Mouse (Mus musculus) cerebellum, adult 11-12 months (tissue): ENCODE measurements around the gene Pou2f3.
"Not testable (repeated sequence)": the region's sequence is repeated elsewhere in the genome, so short reads cannot be mapped to it uniquely, and the experiment has no call there.

ENCODE experiments used
- DNase-seq: peaks from one replicate; pipeline ENCODE4 v3.0.0; 2022

Pou2f3 gene

DNA sequence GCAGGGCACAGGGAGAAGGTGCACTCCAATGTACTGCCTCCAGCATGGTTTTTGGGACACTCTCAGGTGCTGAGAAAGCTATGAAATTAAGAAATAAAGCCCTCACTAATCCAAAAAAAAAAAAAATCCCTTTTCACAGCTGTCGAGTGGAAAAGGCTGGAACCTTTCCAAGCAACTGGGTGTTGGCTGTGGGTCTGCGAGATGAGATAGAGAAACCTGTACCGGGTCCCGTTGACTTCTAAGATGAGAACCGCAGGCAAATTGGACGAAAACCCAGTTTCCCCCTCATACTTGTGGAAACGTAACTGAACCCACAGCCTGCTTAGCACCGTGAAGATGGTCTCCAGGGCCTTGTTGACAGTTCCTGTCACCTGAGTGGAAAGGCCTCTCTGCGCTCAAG is 59.2 kb downstream of the Pou2f3 start:
- no peak for DNase-seq

DNA sequence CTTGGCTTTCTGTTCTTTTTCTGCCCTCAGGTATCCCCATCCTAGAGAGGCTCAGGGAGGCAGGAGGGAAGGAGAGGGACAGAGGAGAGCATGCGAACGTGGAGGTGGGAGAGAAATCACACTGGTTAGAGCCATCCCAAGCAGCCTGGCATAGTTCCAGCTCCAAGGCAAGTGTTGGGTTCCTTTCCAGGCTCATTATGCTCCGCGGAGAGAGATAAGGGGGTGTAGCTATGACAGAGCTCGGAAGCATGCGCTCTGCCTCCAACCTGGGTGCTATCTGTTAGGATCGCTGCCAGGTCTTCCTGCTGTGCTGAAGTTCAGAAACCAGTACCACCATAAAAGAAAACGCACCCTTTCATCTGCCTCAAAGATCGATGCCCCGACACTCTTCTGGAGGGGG is 60.1 kb downstream of the Pou2f3 start:
- DNase-seq: no peak

DNA sequence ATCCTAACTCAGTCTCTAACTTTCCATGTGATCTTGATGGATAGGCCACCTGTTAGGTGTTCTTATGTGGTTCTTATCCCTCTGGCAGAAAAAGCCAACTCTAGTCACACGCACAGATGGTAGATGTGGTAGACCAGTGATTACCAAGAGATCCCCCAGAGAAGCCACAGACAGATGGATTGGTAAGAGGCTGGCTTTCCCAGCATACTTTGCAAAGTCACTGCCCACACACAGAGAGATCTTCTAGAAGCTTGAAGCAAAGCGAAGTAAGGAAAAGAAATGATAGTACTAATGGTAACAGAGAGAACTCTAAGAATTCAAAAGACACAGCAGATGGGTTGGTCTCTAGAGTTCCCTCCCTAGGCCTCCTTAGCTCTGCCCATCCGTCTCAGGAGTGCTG is 60.7 kb downstream of the Pou2f3 start:
- DNase-seq: no peak

DNA sequence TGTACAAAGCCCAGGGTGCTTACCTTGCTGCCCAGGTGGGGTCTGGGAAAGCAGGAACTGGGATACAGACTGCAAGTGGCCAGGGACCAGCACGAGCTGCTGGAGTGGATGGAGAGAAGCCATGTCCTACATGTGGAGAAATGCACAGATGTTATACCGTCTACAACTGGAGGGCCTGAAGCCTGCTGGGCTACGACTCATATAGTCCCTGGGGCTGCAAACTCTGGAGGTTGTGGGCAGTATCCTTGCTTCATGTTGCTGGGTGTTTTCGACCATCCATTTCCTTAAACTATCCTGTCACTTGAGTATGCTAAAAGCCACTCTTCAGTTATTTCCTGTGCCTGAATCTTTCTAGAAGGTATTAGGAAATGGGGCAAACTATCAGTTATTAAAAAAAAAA is 65.0 kb downstream of the Pou2f3 start:
- DNase-seq: no peak

DNA sequence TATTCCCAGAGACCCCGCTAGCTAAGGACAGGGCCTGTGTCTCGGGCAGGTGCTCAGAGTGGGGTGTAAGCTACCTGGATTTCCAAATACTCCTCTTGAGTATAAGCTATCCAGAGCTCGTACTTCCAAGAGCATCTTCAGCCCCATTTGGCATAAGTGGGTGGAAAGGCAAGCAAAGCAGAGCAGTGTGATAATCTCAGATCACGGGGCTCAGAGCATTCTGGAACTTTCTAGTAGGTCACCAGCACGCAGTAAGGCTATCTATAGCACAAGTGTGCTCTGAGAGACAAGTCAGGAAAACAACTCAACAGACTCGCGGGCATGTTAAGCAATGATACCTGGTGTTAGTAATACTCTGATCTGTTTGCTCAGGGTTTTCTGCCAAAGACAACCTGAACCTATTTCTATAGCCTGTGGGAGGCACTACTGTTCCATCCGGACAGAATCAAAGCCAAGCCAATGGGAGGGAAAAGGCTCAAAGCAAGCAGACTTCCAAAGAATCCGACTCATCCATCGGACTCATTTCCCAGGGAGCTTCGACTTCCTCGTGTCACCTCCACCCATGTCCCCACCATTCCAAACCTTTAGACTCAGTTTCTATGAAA is 65.9 kb downstream of the Pou2f3 start:
- no peak for DNase-seq

DNA sequence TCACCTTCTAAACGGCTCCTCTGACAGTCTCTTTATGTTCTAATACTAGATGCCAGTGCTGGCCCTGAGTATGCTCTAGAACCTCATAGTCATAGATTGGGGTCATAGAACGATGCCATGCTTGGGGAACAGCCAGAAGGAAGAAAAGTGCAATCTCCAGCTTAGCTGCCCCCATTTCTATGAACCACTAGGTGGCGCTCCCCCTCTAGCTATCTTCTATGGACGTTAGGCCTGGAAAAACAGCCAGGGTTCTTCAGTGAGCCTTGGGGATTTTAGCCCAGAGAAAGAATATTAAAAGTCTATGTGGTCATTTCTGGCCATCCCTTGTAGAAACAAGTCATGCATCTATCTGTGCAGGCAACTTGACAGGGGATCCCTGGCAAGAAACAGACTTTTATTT is 68.3 kb downstream of the Pou2f3 start:
- peak; percentile 27 for DNase-seq

DNA sequence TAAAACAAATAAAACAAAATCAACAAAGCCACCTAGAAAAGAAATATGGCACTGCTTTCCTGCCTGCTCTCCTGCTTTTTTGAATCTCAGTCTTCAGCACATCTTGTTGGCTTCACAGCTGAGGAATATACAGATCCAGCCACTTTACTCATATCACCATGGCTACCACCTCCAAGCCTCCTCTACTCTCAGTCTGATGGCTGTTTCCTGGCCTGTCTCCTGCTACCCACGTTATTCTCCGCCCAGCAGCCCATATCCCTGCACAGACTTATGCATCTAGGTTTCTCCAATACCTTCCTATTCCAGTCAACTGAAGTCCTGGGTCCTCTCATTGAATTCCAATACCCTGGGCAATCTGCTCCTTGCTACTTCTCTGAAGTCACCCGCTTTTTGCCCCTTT is 76.6 kb downstream of the Pou2f3 start:
- DNase-seq: no peak

DNA sequence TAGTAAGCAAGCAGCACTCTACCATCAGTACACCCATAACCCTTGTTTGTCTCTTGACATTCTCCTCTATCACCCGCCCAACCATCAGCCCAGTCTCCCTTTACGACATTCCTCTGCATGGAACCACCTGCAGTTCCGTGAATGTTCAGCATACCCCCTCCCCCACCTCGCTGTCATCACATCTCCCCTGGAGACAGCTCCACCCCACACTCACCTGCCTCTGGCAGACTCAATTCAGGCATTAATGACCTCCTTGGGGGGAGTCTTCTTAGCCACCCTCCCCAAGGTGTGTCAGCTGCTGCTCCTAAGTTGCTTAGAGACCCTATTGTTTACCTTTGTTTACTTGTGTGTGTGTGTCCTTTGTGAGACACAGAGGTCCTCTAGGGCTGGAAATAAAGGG is 77.8 kb downstream of the Pou2f3 start:
- no peak for DNase-seq

DNA sequence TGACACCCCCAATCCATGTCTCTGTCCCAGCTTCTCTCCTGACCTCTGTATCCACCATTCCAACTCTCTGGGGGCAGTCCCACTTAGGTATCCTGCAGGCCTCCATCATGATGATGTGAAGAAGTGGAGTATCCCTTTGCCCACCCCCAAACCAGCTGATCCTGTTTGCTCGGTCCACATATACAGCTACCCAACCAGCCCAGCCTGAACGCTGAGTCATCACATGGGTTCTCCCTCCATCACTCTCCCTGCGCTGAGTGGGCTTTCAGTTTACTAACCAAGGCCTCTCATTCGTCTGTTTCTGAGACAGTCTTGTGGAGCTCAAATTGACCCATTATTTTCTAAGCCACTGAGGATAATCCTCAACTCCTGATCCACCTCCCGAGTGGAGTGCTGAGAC is 78.2 kb downstream of the Pou2f3 start:
- DNase-seq: no peak

DNA sequence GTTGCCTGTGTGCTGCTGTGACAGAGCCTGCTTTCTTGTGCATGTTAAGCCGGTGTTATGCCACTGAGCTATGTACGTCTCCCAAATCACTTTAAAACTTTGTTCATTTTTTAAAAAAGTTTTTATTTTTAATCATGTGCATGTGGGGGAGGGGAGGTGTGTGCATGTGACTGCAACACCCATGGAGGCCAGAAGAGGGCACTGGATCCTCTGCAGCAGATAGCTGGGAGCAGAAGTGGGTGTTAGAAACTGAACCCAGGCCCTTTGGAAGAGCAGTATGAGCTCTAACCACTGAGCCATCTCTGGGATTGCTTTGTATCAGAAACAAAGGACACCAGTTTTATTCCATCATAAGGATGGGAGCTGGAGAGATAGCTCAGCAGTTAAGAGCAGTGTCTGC is 79.5 kb downstream of the Pou2f3 start:
- no peak for DNase-seq

DNA sequence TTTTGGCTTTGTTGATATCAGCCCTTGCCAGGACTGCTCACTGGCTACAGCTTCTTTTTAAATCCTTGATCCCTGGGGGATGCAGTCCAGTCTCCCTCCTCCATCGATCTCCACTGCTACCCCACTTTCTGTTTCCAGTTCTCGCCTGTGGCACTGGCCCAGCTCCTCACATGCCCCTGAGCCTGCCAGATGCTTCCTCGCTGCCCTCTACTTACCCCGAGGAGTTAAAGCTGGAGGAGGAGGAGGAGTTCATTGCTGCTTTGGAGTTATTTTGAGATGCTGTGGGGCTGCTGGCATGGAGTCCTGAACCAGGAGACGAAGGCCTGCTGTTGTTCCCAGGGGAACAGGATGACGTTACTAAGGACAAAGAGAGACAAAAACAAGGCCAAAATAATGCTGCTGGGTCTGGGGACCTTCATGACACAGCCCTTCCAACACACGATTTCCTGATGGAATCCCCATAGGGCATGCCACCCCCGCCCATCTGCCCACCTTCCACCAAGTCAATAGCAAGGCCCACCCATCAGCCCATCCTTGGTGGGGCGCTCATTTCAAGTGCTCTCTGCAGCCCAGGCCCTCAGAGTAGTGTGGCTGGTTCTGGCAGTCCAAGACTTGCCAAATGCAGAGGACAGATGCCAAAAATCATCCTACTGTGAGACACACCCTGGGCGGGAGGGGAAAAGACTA is 82.9 kb downstream of the Pou2f3 start:
- no peak for DNase-seq

DNA sequence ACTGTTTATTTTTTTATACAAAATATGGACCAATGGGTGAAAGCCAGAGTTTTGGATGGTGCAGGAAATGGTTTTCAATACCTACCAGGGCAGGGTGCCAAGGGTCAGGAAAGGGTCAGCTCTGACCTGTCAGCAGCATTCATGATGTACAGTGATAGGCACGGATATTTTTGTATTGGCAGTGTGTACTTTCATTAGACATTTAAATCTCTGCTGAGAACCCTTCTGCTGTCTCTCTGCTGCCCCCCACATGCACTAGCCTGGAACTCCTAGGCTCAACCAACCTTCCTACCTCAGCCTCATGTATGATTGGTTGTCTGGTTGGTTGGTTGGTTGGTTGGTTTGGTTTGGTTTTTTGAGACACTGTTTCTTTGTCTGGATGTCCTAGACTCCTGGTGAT is 87.8 kb downstream of the Pou2f3 start:
- DNase-seq: no peak

DNA sequence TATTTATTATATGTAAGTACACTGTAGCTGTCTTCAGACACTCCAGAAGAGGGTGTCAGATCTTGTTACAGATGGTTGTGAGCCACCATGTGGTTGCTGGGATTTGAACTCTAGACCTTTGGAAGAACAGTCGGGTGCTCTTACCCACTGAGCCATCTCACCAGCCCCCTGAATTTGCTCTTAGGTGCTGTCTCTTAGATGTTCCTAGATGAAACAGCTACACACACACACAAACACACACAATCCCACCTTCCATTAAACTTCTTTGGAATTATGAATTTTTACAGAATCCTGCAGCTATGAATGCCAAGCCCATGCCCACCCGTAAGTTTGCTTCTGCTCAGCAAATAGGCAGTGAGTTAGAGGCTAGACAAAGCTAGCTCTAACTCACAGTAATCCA is 88.2 kb downstream of the Pou2f3 start:
- DNase-seq: not testable (repeated sequence)

DNA sequence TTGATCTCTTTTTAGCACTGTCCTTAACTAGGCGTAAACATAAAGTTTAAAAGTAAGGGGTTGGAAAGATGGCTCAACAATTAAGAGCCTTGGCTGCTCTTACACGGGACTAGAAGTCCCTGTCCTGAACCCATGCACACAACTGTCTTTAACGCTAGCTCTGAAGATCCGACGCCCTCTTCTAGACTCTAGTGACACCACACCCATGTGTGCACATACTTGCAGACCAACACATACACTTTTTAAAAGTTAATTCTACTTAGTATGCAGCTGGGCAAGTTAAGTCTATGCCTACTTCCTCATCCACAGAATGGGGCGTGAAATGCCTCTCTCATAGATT is 93.2 kb downstream of the Pou2f3 start:
- no peak for DNase-seq

DNA sequence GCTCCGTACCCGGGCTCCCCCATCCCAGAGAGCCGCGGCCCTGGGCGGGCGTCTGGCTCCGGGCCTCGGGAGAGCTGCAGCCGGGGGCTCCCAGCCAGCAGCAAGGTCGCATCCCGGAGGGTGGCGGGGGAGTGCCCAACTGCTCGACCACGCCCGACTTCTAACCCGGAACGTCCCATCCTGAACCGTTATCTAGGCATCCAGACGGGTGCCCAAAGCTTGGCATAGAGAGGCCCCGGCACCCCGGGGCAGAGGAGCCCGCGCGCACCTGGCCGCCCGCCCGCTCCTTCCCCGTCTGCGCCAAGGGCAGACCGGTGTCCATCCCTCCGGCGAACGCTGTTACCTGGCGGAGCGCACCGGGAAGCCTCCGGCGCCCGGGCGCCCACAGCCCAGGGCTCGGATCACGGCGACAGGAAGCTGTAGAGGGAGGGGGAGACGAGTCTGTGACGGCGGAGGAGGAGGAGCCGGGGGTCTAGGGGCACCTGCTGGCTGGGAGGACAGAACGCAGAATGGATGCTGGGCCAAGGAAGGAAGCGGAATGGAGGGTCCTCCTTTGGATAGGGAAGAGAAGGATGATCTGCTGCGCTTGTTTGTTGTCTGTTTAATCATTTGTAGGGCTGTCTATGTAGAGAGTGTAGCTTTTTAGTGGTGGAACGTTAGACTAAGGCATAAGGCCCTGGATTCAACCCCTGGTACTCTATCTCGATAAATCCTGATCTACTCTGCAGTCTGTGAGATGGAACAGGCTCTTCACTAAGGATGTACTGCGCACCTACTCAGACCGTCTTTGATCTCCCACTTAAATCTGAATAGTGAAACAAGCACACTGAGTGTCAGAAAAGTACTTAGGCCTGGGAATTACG is 93.8 kb downstream of the Pou2f3 start, which contains the start of gene Tmem136:
Tmem136 (minus strand) TSS at position 437 of the 863 bp plus-strand sequence.
- peak; percentile 75 for DNase-seq

DNA sequence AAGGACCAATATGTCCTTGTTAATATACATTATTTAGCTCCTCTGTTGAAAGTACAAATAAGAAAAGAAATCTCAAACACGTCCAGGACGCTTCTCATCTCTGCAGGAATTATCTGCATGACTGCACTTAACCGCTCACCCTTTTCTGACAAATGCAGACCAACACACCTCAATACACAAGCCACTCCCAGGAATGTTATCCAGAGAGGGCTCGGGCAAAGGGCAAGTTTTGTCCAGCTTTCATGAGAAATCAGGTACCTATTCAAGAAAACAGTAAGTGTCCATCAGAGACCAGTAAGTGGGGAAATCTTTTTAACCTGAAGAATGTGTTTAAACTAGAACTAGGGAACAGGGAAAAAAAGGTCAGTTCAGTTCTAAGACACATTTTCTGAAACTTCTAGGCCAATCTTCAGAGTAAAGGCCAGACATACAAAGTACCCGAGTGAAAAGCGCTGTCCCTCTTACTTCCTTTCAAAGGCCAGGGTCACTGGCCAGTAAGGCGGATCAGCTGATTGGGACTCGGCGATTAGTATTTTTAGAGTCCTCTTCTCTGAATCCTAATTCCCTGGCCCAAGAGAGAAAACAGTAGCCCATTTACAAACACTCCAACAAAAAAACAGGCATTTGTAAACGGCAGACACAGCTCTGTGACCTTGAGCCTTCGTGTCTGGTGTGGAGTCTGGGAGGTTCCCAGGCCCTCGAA is 94.6 kb downstream of the Pou2f3 start:
- DNase-seq: no peak

DNA sequence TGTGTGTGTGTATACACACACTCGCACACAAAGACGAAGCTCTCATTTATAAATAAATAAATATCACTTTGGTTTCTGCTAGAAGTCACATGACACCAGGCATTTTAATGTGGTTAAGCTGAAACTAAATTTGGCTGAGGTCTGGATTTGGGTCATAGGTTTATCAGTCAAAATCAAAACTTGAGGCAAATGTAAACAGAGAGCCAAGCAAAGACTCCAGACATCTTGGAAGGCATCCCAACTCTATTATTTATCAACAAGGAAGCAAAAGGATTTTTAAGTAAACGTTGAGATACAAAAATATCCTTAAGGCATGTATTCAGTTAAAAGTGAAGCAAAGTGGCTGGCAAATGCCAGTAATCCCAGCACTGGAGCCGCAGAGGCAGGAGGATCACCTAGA is 95.3 kb downstream of the Pou2f3 start:
- no peak for DNase-seq

DNA sequence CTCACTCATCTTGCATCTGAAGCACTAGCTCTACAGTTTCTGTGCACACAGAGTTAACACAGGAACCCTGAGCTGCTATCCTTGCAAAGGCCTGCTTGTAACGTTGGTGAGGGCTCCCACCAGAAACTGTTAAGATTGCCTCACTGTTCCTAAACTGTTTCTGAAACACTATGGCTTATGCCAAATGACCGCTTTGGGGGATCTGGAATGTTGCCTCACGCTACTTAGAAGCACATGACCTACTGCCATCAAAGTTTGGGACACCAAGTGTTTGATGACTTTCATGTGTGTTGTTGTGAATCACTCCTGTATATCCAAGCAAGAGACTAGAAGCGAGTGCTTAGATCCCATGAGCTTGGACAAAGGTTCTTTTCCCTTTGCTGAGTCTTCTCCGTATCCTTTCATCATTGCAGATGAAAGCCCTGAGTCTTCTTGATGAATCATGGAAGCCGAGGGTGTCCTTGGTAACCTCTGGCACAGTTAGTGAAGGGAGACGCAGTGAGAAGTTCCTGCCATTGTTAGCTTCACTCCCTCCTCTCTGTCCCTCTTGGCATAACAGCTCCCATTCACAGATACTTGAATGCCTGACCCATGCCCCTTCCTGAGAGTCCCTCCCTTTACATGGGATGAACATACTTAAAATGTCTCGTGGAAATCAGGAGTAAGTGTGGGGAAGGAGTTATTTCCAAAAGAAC is 99.7 kb downstream of the Pou2f3 start:
- no peak for DNase-seq

DNA sequence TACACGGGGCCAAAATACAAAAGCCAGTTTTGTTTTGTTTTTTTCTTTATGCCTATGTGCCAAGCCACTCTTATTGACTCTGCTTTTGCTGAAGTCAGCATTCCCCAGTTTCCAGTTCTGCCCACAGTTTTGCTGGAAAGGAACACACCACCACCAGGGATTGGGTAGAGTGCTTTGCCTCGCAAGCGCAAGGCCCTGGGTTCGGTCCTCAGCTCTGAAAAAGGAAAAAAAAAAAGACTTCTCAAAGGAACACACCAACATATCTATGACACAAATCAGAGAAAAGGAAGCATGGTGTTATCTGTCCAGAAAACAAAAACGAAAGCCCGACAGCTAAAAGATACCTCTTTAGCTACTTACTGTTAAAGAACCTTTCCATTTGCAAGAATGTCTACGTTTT is 101.0 kb downstream of the Pou2f3 start:
- DNase-seq: no peak

DNA sequence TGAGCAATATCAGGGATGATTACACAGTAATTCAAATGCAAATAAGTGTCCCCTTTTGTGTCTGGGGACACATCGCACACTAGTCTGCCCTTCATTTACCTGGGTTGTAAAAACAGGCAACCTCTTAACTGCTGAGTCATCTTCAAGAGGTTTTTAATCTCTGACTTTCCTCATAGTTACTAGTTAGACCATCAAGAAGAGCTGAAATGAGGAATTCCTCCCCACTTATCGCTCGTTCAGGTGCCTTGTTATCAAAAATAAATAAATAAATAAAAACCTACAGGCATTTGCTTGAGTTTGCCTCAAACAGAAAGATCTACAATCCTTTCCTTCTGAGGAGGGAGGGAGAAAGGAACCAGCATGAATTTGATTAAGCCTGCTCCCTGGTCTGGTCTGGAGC is 101.4 kb downstream of the Pou2f3 start:
- DNase-seq: no peak

DNA sequence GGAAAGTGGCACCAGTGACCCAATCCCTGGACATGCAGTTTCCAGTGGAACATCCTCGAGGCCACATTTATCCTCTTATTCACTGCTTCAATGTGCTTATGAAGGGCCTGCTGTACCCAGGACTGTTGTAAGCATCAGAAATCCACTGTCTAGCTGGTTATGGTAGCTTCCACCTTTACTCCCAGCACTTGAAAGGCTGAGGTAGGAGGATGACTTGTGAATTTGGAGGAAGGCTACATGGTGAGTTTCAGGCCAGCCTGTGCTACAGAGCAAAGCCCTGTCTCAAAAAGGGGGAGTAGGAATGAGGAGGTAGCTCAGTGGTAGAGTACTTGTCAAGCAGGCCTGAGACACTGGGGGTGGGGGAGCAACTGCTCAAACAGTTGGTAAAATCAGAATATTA is 102.1 kb downstream of the Pou2f3 start:
- no peak for DNase-seq

DNA sequence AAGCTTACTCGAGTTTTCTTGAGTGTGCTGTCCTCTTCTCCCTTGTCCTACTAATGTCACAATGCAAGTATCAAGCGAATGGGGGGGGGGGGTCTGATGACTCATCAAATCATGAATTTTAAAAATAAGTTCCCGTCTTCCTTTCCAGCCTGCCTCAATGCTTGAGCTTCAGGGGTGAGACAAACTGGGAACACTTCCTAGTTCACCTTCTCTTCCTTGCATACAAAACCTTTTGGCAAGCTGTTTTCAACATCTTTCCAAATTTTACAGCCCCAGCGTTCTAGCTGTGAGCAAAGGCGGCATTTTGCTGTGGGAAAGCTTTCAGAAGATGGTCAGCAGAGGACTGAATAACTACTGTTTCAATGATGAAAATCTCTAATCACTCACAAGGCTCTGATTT is 102.6 kb downstream of the Pou2f3 start:
- no peak for DNase-seq

DNA sequence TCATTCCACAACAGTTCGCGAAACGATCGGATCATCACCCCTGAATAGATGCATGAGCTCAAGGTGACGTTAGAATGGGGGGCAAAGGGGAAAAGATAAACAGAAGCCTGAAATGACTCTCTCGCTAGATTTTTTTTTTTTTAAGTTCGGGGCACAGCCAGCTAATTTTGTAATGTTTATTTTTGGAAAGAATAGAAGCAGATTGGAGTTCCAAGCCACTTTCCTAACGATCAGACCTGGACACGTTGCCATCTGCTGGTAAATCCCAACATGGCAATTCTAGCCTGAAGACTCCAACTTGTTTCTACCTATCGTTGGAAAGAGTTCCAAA is 103.0 kb downstream of the Pou2f3 start, which contains the start of gene Arhgef12:
Arhgef12 (minus strand) TSS at position 53 of the 331 bp plus-strand sequence.
- peak; percentile 64 for DNase-seq
